Mouse (Mus musculus) gastrocnemius, postnatal 36 days (tissue): ENCODE measurements around the gene Usp32. TPM values are rescaled to one million over a fixed set of nuclear protein-coding genes. Genes with fewer than 3 reads are reported as not detected.

ENCODE experiments used
- DNase-seq, 2 experiments: peaks; one replicate each; pipeline ENCODE4 v3.0.0; 2022
- intact Hi-C: fragments of 180-260 bp; cut with DNase I; formaldehyde crosslinking; loops from one replicate; pipeline ENCODE4 v1.15.1; 2025
- total RNA-seq, 2 experiments: library from RNA; stranded (reverse); gene quantifications; 2 replicates each; pipeline ENCODE4 v1.2.3; 2021

The Usp32 gene
- total RNA-seq, 2 experiments from 2014 or later: 8.0 to 10.6 TPM

- intact Hi-C loops: no loop called here
- DNase-seq: no peak
Observed at GRCm38 (mm10) chr11:84957591-84958270, 182.2 kb downstream of the Usp32 start, which contains the start of gene Car4. Car4 (plus strand) TSS chr11:84957786.

GRCm38 (mm10) chr11:84957171-84957570, 182.8 kb downstream of the Usp32 start:
- intact Hi-C loops: no loop called here
- DNase-seq: no peak

- intact Hi-C loops: no loop called here
- DNase-seq: no peak
Observed at GRCm38 (mm10) chr11:84956400-84956799, 183.6 kb downstream of the Usp32 start.

GRCm38 (mm10) chr11:84952611-84953010, 187.3 kb downstream of the Usp32 start:
- no peak for DNase-seq

GRCm38 (mm10) chr11:84948526-84948925, 191.4 kb downstream of the Usp32 start:
- DNase-seq: no peak
- intact Hi-C loops: no loop called here

More at GRCm38 (mm10) chr11:84952611-84953010, 187.3 kb downstream of the Usp32 start:
- intact Hi-C loops: no loop called here

DNA sequence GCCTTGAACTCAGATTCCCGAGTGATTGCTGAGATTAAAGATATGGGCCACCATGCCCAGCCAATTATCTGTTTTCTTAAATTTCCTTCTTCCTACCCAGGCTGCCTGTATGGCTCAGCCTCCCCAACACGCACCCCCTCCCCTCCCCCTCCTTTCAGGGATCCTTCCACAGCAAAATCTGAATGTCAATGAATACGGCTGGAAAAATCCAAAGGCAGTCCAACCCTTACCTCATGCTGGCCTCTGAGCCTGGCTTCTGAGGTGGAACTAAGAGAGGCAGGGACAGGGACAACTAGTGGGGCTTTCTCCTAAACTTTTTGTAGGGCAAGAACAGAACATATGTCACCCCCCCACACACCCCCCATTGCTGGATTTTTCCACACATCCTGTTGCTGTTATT, 191.8 kb downstream of the Usp32 start:
- intact Hi-C loops: no loop called here
- no peak for DNase-seq

- intact Hi-C loops: no loop called here
- no peak for DNase-seq
Observed at GRCm38 (mm10) chr11:84947206-84947605, 192.8 kb downstream of the Usp32 start.

GRCm38 (mm10) chr11:84945841-84946240, 194.1 kb downstream of the Usp32 start:
- intact Hi-C loops: no loop called here
- no peak for DNase-seq

DNA sequence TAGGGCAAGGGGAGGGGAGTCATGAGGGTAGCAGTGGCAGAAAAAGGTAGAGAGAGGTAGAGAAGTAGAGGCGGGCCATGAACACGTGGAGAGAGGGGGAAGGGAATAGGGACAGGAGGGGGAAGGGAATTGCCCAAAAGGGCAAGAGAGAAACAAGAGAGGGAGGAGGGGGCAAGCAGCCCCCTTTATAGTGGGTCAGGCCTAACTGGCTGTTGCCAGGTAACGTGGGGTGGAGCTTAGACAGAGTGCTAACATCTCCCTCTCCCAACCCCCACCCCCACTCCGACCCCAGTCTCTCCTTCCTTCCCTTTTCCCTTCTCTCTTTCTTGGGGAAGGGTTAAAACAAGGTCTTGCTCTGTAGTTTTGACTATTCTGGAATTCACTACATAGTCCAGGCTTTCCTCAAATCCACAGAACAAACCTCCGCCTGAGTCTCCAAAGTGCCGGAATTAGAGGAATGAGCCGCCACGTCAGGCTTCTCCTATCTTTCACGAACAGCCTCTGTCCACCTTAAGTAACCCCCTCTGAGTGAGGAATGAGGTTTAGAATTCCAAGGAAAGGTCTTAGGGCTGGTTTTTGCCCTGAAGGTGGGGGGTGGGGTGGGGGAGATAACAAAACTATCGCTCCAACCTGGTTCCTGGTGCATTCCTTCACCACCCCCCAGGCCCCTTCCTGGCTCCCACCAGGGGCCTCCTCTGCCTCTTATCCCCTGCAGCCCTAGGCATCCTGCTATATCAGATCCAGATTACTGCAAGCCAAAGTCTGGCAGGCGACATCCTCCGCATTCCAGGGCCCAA, 195.1 kb downstream of the Usp32 start:
- intact Hi-C loops: no loop called here
- DNase-seq: no peak

DNA sequence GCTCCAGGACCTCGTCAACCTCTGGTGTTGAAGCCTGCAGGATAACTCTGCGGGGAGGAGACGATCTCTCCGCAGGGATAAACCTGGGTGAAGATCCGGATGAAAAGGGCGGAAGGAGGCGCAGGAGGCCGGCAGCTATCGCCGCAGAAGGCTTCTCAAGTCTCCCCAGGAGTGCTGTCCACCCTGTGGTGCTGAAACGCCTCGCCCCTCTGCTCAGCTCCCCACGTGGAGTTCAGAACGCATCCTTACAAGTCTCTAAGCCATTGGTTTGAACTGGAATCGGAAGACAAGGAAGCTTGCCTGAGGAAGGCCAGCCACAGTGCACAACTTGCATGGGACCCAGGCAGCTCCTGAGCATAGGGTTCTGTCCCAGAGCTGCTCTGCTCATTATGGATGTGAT, 196.0 kb downstream of the Usp32 start:
- intact Hi-C loops: no loop called here
- peak in 1 of 2 experiments; percentile 21 for DNase-seq

DNA sequence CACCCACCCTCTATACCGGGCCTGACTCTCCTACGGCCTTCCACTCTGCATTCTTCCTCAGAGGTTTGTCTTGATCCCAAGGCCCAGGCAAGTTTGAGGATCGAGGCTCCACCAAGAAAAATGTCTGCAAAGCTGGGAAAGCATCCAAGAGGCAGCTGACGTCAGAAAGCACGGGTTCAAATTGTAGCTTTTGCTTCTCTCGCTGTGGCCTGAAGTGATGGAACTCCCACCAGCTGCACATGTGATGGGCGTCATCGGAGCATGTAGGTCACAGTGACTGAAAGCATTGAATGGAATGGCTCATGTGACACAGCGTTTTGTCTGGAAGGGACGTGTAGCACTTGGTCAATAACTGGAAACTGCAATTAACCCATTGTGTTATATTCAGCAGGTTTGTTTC, 199.8 kb downstream of the Usp32 start:
- DNase-seq: no peak
- intact Hi-C loops: no loop called here

GRCm38 (mm10) chr11:84939508-84940053, 200.4 kb downstream of the Usp32 start:
- DNase-seq: no peak
- intact Hi-C loops: no loop called here

Other genes starting within 250 kb of the Usp32 start
- 10 to 100 TPM; 11.7 to 12.8 TPM for gene Znhit3, start 223.8 kb downstream of the Usp32 start, total RNA-seq
- 10 to 100 TPM; 12.9 to 14.6 TPM for gene Car4, start 182.4 kb downstream of the Usp32 start, total RNA-seq
- gene 1700125H20Rik, start 30.2 kb upstream of the Usp32 start, total RNA-seq: not detected
- gene Appbp2, start 95.0 kb upstream of the Usp32 start, total RNA-seq: 1 to 10 TPM; 7.0 to 8.6 TPM
- 1 to 10 TPM; 4.5 to 7.1 TPM for gene Ppm1d, start 171.1 kb upstream of the Usp32 start, total RNA-seq
- 10 to 100 TPM; 32.2 to 38.4 TPM for gene Bcas3, start 213.0 kb upstream of the Usp32 start, total RNA-seq